Comparison of ENCODE assay signal across 8 mouse cellular contexts in genomic region chr9:44012761-44013301, GRCm38 (mm10). TPM values are rescaled to one million over a fixed set of nuclear protein-coding genes. Genes with fewer than 3 reads are reported as not detected.
DNase-seq lines count a peak whose midpoint lies in the region; ATAC-seq and TF ChIP-seq lines count a peak whose summit lies in the region.

No protein-coding gene starts in this region.

- peak; percentile 43 to 48 for DNase-seq in heart, adult 2 months
- no peak for DNase-seq in heart, embryonic 10.5 days (ENCODE audit: low spot score)
- peak; percentile 50 for DNase-seq in A20 (ENCODE audit: low read depth, low spot score)
- DNase-seq in adrenal gland, postnatal 14 days, result peak; percentile 70
- DNase-seq in heart, postnatal 14 days, result peak; percentile 40 to 42
- no peak for DNase-seq in spleen, adult 18-20 months
- DNase-seq in urinary bladder, adult 2 months (ENCODE audit: low spot score), result no peak

- no peaks in the 10 kb centered on the region for H3K79me2 ChIP-seq in heart, adult 2 months (replicated peaks; ENCODE audit: control insufficient read depth, insufficient read depth, low read length)

- no peak overlapping the region for H3K4me3 ChIP-seq in heart, adult 2 months
- H3K4me3 ChIP-seq in heart, embryonic 10.5 days, result no peak overlapping the region
- H3K4me3 ChIP-seq in midbrain, embryonic 15.5 days, result no peak overlapping the region

- H3K4me1 ChIP-seq in heart, adult 2 months (ENCODE audit: control insufficient read depth, insufficient read depth, low read length), result no peaks in the 10 kb centered on the region
- H3K4me1 ChIP-seq in heart, embryonic 10.5 days, result peaks cover 20% of the 10 kb centered on the region
- H3K4me1 ChIP-seq in midbrain, embryonic 15.5 days, result peaks cover 17% of the 10 kb centered on the region

- H3K36me3 ChIP-seq in heart, adult 2 months (ENCODE audit: control insufficient read depth, insufficient read depth, low read length), result no peaks in the 10 kb centered on the region
- H3K36me3 ChIP-seq in heart, embryonic 10.5 days, result no peaks in the 10 kb centered on the region
- no peaks in the 10 kb centered on the region for H3K36me3 ChIP-seq in midbrain, embryonic 15.5 days (replicated peaks)

- no peak overlapping the region for H3K4me2 ChIP-seq in midbrain, embryonic 15.5 days

- intact Hi-C loops in heart, adult 2 months (cut with DNase I), result no loop called here
- intact Hi-C loops in heart, postnatal 14 days (cut with DNase I), result no loop called here

- TF ChIP-seq EP300 in heart, adult 2 months (IDR thresholded peaks at IDR 0.05; ENCODE audit: insufficient read depth, low read depth, low read length), result no peak

- H3K27me3 ChIP-seq in heart, adult 2 months (ENCODE audit: control insufficient read depth, insufficient read depth, low read length), result no peaks in the 10 kb centered on the region
- no peaks in the 10 kb centered on the region for H3K27me3 ChIP-seq in heart, embryonic 10.5 days (ENCODE audit: insufficient read depth, poor library complexity, severe bottlenecking)
- no peaks in the 10 kb centered on the region for H3K27me3 ChIP-seq in midbrain, embryonic 15.5 days (replicated peaks)

- ATAC-seq in midbrain, embryonic 15.5 days (replicated peaks), result peak; percentile 66

- no peaks in the 10 kb centered on the region for H3K9me3 ChIP-seq in heart, embryonic 10.5 days
- no peaks in the 10 kb centered on the region for H3K9me3 ChIP-seq in midbrain, embryonic 15.5 days

- TF ChIP-seq CTCF in heart, adult 2 months (IDR thresholded peaks at IDR 0.05), result no peak

- H3K27ac ChIP-seq in heart, adult 2 months, result no peak overlapping the region
- no peak overlapping the region for H3K27ac ChIP-seq in heart, embryonic 10.5 days
- peak overlapping the region; percentile 69 for H3K27ac ChIP-seq in midbrain, embryonic 15.5 days

- TF ChIP-seq POLR2A in heart, adult 2 months (IDR thresholded peaks at IDR 0.05; ENCODE audit: insufficient read depth, low read depth, low read length), result no peak

- H3K9ac ChIP-seq in heart, adult 2 months (ENCODE audit: low read depth, low read length), result no peak overlapping the region
- H3K9ac ChIP-seq in midbrain, embryonic 15.5 days, result no peak overlapping the region

- WGBS in heart, adult 2 months, result 17% methylated on average over 8 of the region's 8 CpGs
- 33% methylated on average over 8 of the region's 8 CpGs for WGBS in heart, embryonic 10.5 days
- WGBS in midbrain, embryonic 15.5 days, result 37% methylated on average over 8 of the region's 8 CpGs

RNA-seq across cellular contexts. Expression of gene Thy1, which starts 30.4 kb away (rescaled TPM):
- 10 to 100 TPM in 1 of 2 experiments, 1 to 10 TPM in 1; 6.6 to 15.5 TPM for total RNA-seq in heart, adult 2 months (2021)
- polyA plus RNA-seq in heart, adult 2 months (2012; rRNA removed), result 32.3 and 42.7 TPM in 2 replicates
- polyA plus RNA-seq in heart, embryonic 10.5 days (2016; fragmentation: Nextera tagmentation; extraction: Ambion mirVana), result 0.15 and 1.1 TPM in 2 replicates
- total RNA-seq in adrenal gland, postnatal 14 days (2021), result 35.7 and 56.8 TPM in 2 replicates
- total RNA-seq in heart, postnatal 14 days (2021), result 10 to 100 TPM; 27.1 to 57.0 TPM
- polyA plus RNA-seq in midbrain, embryonic 15.5 days (2015; fragmentation: Nextera tagmentation; extraction: Ambion mirVana), result 1.0 and 1.6 TPM in 2 replicates
- 93.6 and 128 TPM in 2 replicates for polyA plus RNA-seq in urinary bladder, adult 2 months (2012; rRNA removed)

RNA-seq across cellular contexts. Expression of gene Usp2, which starts 54.0 kb away (rescaled TPM):
- total RNA-seq in heart, adult 2 months (2021), result 100 to 1,000 TPM in 1 of 2 experiments, 10 to 100 TPM in 1; 75.8 to 206 TPM
- 62.8 and 73.8 TPM in 2 replicates for polyA plus RNA-seq in heart, adult 2 months (2012; rRNA removed)
- 36.1 and 59.0 TPM in 2 replicates for polyA plus RNA-seq in heart, embryonic 10.5 days (2016; fragmentation: Nextera tagmentation; extraction: Ambion mirVana)
- total RNA-seq in adrenal gland, postnatal 14 days (2021), result 49.5 and 54.9 TPM in 2 replicates
- total RNA-seq in heart, postnatal 14 days (2021), result 100 to 1,000 TPM; 149 to 157 TPM
- polyA plus RNA-seq in midbrain, embryonic 15.5 days (2015; fragmentation: Nextera tagmentation; extraction: Ambion mirVana), result 5.9 and 9.6 TPM in 2 replicates
- 5.8 and 12.5 TPM in 2 replicates for polyA plus RNA-seq in urinary bladder, adult 2 months (2012; rRNA removed)

Comparison
In these comparisons a context has a peak if more than half of its experiments do, and no peak if none do; other contexts are left out.
1. DNase-seq: peak in heart, adult 2 months (2 of 2), A20 (single experiment), adrenal gland, postnatal 14 days (single experiment) and heart, postnatal 14 days (2 of 2); none in heart, embryonic 10.5 days (single experiment), spleen, adult 18-20 months (0 of 2) and urinary bladder, adult 2 months (single experiment).
2. RNA of gene Thy1, which starts 30.4 kb away (polyA plus RNA-seq): 93.6 to 128 TPM in urinary bladder, adult 2 months and 32.3 to 42.7 TPM in heart, adult 2 months; 1.0 to 1.6 TPM in midbrain, embryonic 15.5 days and 0.15 to 1.1 TPM in heart, embryonic 10.5 days; every median in the first group is over 10 times any median in the second.